Mouse (Mus musculus) ES-E14 (cell line): ENCODE results near the gene Gdf15.

Experiments
- MAFK ChIP-seq: IDR thresholded peaks from 2 replicates; pipeline ENCODE4 v1.6.1; 2014; ENCODE audit warnings: mild to moderate bottlenecking, low read depth, low read length, inconsistent platforms; ENCODE audit not compliant: insufficient read depth
- ZC3H11A ChIP-seq: IDR thresholded peaks from 2 replicates; pipeline ENCODE4 v1.6.1; 2012; ENCODE audit warnings: low read depth, mild to moderate bottlenecking, inconsistent platforms, low read length, borderline replicate concordance
- ZNF384 ChIP-seq: IDR thresholded peaks from 2 replicates; pipeline ENCODE4 v1.6.1; 2012; ENCODE audit warnings: low read depth, low read length, inconsistent platforms

DNA sequence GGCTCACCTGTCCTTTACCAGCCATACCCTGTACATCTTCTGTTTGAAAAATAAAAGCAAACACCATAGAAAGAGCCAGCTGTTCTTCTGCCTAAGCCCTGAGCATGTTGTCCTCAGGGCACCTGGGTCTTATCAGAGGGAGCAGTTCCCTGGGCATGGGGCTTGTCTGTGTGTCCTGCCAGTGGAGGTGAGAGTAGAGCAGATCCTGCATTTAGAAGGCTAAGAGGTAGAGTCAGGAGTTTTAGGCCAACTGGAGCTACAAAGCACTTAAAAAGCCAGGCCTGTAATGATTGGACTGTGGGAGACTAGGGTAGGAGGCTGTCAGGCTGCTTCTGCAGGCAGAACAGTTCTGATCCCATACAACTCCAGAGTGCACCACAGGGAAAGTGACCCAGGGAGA lies 46.4 kb upstream of the Gdf15 start:
- TF ChIP-seq ZC3H11A (no peak), ZNF384 (no peak), MAFK (no peak)
